Mouse (Mus musculus) adrenal gland, postnatal 14 days (tissue): ENCODE results near the gene Gng4. TPM values are rescaled to one million over a fixed set of nuclear protein-coding genes. Genes with fewer than 3 reads are reported as not detected.
A peak's percentile ranks its signal among the peaks of the same experiment; 100 is the strongest.

Experiments used
- DNase-seq: peaks from one replicate; pipeline ENCODE4 v3.0.0; 2021; ENCODE audit warnings: mixed read lengths
- total RNA-seq: library from RNA; stranded (reverse); gene quantifications from 2 replicates; pipeline ENCODE4 v1.2.3, GENCODE M21; 2021

Gene Gng4
- total RNA-seq, 1 experiment from 2014 or later = 11.1 TPM

GRCm38 (mm10) chr13:13818696-13819095 lies 34.8 kb downstream of the Gng4 start:
- DNase-seq = no peak

DNA sequence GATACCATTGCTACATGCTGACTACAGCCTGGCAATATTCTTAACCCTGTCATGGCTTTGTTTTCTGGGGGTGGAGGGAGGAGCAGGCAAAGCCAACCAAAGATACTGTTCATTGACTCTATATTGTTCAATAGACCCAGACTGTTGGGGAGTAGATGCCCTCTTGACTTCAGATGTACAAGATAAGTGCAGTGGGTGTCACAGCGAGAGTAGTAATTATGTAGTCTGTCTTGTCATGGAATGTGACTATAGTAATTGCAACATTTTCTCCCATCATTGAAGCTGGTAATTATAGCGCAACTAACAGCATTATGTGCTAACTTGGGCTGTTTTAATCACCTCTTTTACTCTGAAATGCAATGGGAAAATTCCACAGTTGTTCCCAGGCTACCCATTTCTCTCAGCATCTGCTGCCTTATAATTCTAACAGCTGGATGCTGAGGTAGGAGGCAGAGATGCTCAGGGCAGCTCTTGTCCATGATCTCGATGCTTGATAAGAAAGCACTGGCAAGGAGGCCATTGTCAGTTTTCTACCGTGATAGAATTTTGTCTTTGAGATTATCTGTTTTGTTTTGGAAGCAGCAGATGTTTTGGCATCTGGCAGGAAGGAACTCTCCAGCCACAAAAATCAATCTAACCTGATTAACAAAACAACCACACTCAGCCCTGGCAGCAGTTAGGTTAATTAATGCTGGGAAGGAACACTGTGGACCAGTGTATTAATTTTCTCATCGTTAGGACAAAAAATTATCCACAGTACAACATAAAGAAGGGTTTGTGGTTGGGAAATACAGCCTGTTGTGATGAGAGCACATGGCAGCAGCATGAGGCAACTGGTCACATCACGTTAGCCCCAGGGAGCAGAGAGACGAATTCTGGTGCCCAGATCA lies 36.6 kb downstream of the Gng4 start:
- no peak for DNase-seq

- no peak for DNase-seq
These were observed 41.1 kb downstream of the Gng4 start for GRCm38 (mm10) chr13:13824946-13825345.

DNA sequence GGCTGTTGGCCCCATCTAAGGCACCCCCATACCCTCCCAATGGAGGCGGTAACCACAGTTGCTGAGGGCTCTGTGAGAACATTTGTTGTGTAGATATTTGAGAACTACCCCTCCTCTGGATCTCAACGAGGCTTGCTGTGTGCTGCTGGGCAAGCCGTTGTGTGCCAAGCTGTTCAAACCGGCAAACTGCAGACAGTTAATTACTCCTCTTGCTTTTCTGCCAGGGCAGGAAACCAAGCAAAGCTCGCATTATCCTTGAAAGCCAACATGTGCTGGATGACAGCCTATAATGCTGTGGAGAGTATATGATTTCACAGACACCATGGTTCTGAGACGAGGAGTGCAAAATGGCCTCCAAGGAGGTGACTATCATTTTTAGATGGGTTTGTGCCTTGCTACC lies 42.7 kb downstream of the Gng4 start:
- no peak for DNase-seq

DNA sequence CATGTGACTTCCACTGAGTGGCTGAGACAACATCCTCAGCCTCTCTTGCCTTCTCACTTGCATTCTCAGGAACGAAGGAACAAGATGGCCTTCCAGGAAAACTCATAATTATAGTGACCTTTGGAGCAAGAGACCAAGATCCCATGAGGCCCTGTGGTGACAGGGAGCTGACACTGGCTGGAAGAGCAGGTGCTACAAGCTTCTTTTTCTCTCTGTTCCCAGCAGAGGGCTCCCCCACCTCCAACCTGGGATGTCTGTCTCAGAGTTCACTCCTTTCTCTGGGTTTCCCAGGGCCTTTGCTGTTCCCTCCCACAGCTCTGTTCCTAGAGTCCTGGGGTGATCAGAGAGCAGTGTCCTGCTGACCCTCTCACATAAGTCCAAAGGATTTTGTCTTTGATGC lies 44.3 kb downstream of the Gng4 start:
- DNase-seq = no peak

- DNase-seq = no peak
These were observed 46.7 kb downstream of the Gng4 start for GRCm38 (mm10) chr13:13830469-13831074.

DNA sequence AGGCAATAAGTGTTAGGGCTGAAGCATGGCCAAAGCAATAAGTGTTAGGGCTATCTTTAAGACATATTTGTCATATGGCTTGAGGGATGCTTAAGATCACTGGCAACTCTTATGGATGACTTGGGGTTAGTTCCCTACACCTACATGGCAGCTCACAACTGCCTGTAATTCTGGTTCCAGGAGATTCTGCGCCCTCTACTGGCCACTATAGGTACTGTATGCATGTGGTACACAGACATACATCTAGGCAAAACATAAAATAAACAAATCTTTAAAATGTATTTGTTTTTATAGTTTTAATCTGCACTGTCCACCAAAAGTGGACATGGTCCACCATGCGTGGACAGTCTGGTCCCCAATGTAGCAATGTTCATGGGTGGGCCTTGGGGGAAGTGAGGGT lies 51.3 kb downstream of the Gng4 start:
- peak; percentile 24 for DNase-seq

DNA sequence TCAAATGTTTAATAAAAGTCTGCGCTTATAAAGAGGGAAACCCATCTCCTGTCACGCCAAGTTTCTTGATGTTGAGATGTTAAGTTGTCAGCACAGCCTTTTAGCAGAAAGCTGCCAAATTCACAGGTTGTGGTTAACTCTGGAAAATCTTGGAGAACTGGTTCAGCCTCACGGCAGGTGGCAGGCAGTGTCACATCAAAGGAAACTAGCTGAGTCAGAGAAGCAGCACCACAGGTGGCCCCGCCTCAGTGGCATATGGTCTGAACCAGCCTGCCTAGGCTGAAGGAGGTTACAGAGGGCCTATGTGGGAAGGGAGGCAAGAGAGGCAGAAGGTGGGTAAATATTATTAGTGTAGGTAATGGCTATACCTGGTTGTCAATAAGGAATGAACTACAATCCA lies 61.2 kb downstream of the Gng4 start:
- DNase-seq = no peak

DNA sequence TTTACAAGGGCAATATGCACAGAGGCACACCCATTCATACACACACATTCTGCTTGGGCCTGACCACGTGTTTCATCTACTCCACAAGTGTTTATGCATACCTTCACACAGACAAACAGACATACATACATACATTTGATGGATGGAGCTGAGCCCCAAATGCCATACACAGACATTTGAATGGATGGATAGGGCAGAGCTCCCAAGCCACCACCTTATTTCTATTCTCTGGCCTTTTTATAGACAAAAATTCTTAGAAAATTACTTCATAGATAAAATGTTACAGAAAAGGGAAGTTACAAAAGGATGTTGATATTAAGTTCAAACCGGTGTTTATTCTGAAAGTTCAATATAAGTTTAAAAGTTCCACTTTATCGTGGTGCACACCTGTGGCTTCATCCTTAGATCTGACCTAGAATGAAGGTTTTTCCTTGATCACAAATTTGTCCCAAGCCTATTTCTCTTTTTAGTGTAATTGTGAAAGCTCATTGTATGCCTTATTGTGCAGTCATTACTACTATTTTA lies 63.3 kb downstream of the Gng4 start:
- no peak for DNase-seq

- DNase-seq = no peak
These were observed 73.3 kb downstream of the Gng4 start for GRCm38 (mm10) chr13:13857190-13857589.

GRCm38 (mm10) chr13:13862346-13862745 lies 78.5 kb downstream of the Gng4 start:
- no peak for DNase-seq

GRCm38 (mm10) chr13:13862941-13863340 lies 79.1 kb downstream of the Gng4 start:
- DNase-seq = no peak

DNA sequence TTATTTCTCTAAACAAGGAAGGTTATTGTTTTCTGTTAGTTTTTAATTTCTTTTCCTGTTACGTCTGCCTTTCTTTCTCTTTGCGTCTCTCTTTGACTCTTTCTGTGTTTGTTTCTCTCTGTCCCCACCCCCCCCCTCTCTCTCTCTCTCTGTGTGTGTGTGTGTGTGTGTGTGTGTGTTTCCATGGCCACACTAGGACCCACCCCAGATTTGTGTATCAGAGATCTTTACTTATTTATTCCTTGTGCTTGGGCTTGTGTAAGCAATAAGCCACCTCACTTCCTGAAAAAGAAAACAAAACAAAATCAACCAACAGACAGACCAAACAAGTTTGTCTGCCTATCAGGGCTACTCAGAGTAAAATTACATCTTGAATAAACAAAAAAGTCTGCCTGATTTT lies 82.5 kb downstream of the Gng4 start:
- no peak for DNase-seq

DNA sequence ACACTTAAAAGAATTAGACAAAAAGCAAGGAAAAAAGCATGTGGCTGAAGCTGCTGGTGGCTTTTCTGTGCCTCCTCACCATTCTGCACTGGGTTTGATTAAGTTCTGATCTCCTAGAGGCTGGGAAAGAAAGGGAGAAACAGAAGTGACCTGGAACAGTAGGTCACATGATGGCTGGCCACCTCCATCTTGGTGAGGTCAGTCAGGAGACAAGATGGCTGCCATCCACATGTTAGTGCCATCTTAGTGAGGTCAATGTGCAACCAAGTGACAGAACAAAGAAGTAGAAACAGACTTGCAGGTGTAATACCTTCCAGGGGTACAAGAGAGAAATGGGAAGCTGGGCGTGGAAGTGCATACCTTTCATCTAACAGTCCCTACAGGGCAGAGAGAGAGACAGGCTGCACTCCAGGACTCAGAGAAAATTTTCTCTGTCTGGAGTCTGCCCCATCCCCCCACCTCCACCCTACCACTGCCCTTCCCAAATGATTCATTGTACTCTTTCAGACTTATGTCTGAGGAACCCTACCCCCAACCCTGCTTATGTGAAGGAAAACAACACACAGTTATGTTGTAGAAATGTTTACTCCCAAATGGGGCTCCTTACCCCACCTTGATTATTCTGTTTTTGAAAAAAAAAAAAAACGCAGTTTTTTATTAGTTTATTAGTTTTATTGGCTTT lies 83.4 kb downstream of the Gng4 start:
- DNase-seq = peak; percentile 27

GRCm38 (mm10) chr13:13867922-13868321 lies 84.1 kb downstream of the Gng4 start:
- peak; percentile 16 for DNase-seq

Other genes with a start within 250 kb of the Gng4 start
- 25.2 and 29.1 TPM in 2 replicates for gene Lyst, start 193.7 kb upstream of the Gng4 start, total RNA-seq
- 19.2 and 21.1 TPM in 2 replicates for gene B3galnt2, start 170.4 kb downstream of the Gng4 start, total RNA-seq